Mouse (Mus musculus): ENCODE measurements around the gene Cyp4f14. TPM values are rescaled to one million over a fixed set of nuclear protein-coding genes. Genes with fewer than 3 reads are reported as not detected.
"Not testable (repeated sequence)": the region's sequence is repeated elsewhere in the genome, so short reads cannot be mapped to it uniquely, and the experiment has no call there.

Cyp4f14 gene
- polyA plus RNA-seq, 1 experiment from 2014 or later = not detected

GRCm38 (mm10) chr17:32877471-32878171 lies 39.5 kb downstream of the Cyp4f14 start:
- Histone ChIP-seq H3K36me3 (ENCODE audit: inconsistent target) (no peaks in the 10 kb centered on the region), H3K27ac (no peak overlapping the region), H3K79me2 (ENCODE audit: inconsistent target) (no peaks in the 10 kb centered on the region), H3K4me3 (ENCODE audit: inconsistent target) (no peak overlapping the region)
- 26% methylated on average over 22 of the region's 22 CpGs for WGBS (ENCODE audit: missing documents)

- 73% methylated on average over 5 of the region's 5 CpGs for WGBS (ENCODE audit: missing documents)
- Histone ChIP-seq H3K27ac (no peak overlapping the region), H3K4me3 (ENCODE audit: inconsistent target) (no peak overlapping the region)
These were observed 44.4 kb downstream of the Cyp4f14 start for GRCm38 (mm10) chr17:32872696-32873095.

GRCm38 (mm10) chr17:32872091-32872490 lies 45.1 kb downstream of the Cyp4f14 start:
- Histone ChIP-seq H3K36me3 (ENCODE audit: inconsistent target) (no peaks in the 10 kb centered on the region), H3K4me3 (ENCODE audit: inconsistent target) (no peak overlapping the region), H3K79me2 (ENCODE audit: inconsistent target) (no peaks in the 10 kb centered on the region), H3K27ac (no peak overlapping the region)
- 91% methylated on average over 4 of the region's 4 CpGs for WGBS (ENCODE audit: missing documents)

More at GRCm38 (mm10) chr17:32872696-32873095, 44.4 kb downstream of the Cyp4f14 start:
- Histone ChIP-seq H3K79me2 (ENCODE audit: inconsistent target) (no peaks in the 10 kb centered on the region), H3K36me3 (ENCODE audit: inconsistent target) (no peaks in the 10 kb centered on the region)

- H3K27ac ChIP-seq = no peak overlapping the region
- H3K79me2 ChIP-seq (ENCODE audit: inconsistent target) = no peaks in the 10 kb centered on the region
- WGBS (ENCODE audit: missing documents) = 100% methylated on average over 1 of the region's 1 CpGs
- no peak overlapping the region for H3K4me3 ChIP-seq (ENCODE audit: inconsistent target)
- no peaks in the 10 kb centered on the region for H3K36me3 ChIP-seq (ENCODE audit: inconsistent target)
These were observed 45.7 kb downstream of the Cyp4f14 start for GRCm38 (mm10) chr17:32871483-32871882.

GRCm38 (mm10) chr17:32867266-32867665 lies 49.9 kb downstream of the Cyp4f14 start:
- not testable (repeated sequence) for H3K4me3 ChIP-seq (ENCODE audit: inconsistent target); H3K27ac ChIP-seq; H3K36me3 ChIP-seq (ENCODE audit: inconsistent target); H3K79me2 ChIP-seq (ENCODE audit: inconsistent target)
- WGBS (ENCODE audit: missing documents) = 36% methylated on average over 2 of the region's 7 CpGs

GRCm38 (mm10) chr17:32856713-32857112 lies 60.4 kb downstream of the Cyp4f14 start:
- not testable (repeated sequence) for H3K27ac ChIP-seq; H3K36me3 ChIP-seq (ENCODE audit: inconsistent target); H3K4me3 ChIP-seq (ENCODE audit: inconsistent target); H3K79me2 ChIP-seq (ENCODE audit: inconsistent target)
- WGBS (ENCODE audit: missing documents) = no CpG with 5 or more reads among the region's 6 CpGs

Other genes with a start within 250 kb of the Cyp4f14 start
- gene Cyp4f15, start 231.7 kb downstream of the Cyp4f14 start, polyA plus RNA-seq (2018) = not detected in 3 replicates
- gene Zfp871, start 129.1 kb downstream of the Cyp4f14 start, polyA plus RNA-seq (2018) = 7.9 to 14.1 TPM (median 13.0 TPM) in 3 replicates
- 0.06 to 0.16 TPM in 2 of 3 replicates, not detected in the other for gene Zfp811, start 107.4 kb downstream of the Cyp4f14 start, polyA plus RNA-seq (2018)
- gene Zfp799, start 87.1 kb downstream of the Cyp4f14 start, polyA plus RNA-seq (2018) = 2.2 to 2.8 TPM (median 2.3 TPM) in 3 replicates
- gene Zfp870, start 25.7 kb downstream of the Cyp4f14 start, polyA plus RNA-seq (2018) = 1.7 to 2.7 TPM (median 1.8 TPM) in 3 replicates
- 18.9 to 23.1 TPM (median 21.1 TPM) in 3 replicates for gene Cyp4f13, start 30.1 kb upstream of the Cyp4f14 start, polyA plus RNA-seq (2018)
- gene Zfp472, start 48.5 kb upstream of the Cyp4f14 start, polyA plus RNA-seq (2018) = 5.8 to 7.5 TPM (median 6.6 TPM) in 3 replicates
- 6.6 to 9.1 TPM (median 7.2 TPM) in 3 replicates for gene Zfp952, start 75.8 kb upstream of the Cyp4f14 start, polyA plus RNA-seq (2018)
- gene Zfp763, start 116.1 kb upstream of the Cyp4f14 start, polyA plus RNA-seq (2018) = 1.9 to 3.2 TPM (median 3.1 TPM) in 3 replicates
- not detected in 3 replicates for gene 4921501E09Rik, start 150.7 kb upstream of the Cyp4f14 start, polyA plus RNA-seq (2018)
- 3.5 to 4.6 TPM (median 4.3 TPM) in 3 replicates for gene Zfp563, start 172.0 kb upstream of the Cyp4f14 start, polyA plus RNA-seq (2018)
- not detected in 3 replicates for gene Morc2b, start 222.3 kb upstream of the Cyp4f14 start, polyA plus RNA-seq (2018)

All from macrophage (primary cell).